Mouse (Mus musculus) natural killer cell, adult 2 months (primary cell): ENCODE measurements around the gene Srsf7.
"Not testable (repeated sequence)": the region's sequence is repeated elsewhere in the genome, so short reads cannot be mapped to it uniquely, and the experiment has no call there.

Source experiments
- DNase-seq, 2 experiments: peaks; one replicate each; pipeline ENCODE4 v3.0.0; 2022; ENCODE audit warnings: low spot score in 2 of 2

The Srsf7 gene

GRCm38 (mm10) chr17:80206671-80207581 is at the start of gene Srsf7, which contains the start of gene Ttc39d:
Gene Srsf7 (minus strand): TSS chr17:80207307.
Gene Ttc39d (plus strand): TSS chr17:80207460.
- DNase-seq = peak; percentile 97 to 98

- no peak for DNase-seq
These were observed 48.1 kb upstream of the Srsf7 start for GRCm38 (mm10) chr17:80255208-80255607.

- no peak for DNase-seq
These were observed 47.3 kb upstream of the Srsf7 start for GRCm38 (mm10) chr17:80254421-80254820.

- DNase-seq = no peak
These were observed 45.8 kb upstream of the Srsf7 start for GRCm38 (mm10) chr17:80252757-80253525.

- no peak for DNase-seq
These were observed 36.0 kb upstream of the Srsf7 start for GRCm38 (mm10) chr17:80243116-80243515.

GRCm38 (mm10) chr17:80241594-80241993 is 34.5 kb upstream of the Srsf7 start:
- DNase-seq = no peak

- DNase-seq = no peak
These were observed 30.4 kb upstream of the Srsf7 start for GRCm38 (mm10) chr17:80237475-80237874.

- DNase-seq = peak in 1 of 2 experiments; percentile 42
These were observed 29.7 kb upstream of the Srsf7 start for GRCm38 (mm10) chr17:80236805-80237204.

- DNase-seq = no peak
These were observed 28.4 kb upstream of the Srsf7 start for GRCm38 (mm10) chr17:80235477-80235876.

GRCm38 (mm10) chr17:80234376-80234775 is 27.3 kb upstream of the Srsf7 start:
- no peak for DNase-seq

GRCm38 (mm10) chr17:80233844-80234243 is 26.7 kb upstream of the Srsf7 start:
- no peak for DNase-seq

GRCm38 (mm10) chr17:80229396-80229795 is 22.3 kb upstream of the Srsf7 start:
- no peak for DNase-seq

GRCm38 (mm10) chr17:80225142-80225541 is 18.0 kb upstream of the Srsf7 start:
- not testable (repeated sequence) for DNase-seq

GRCm38 (mm10) chr17:80224326-80225116 is 17.4 kb upstream of the Srsf7 start, which contains the start of gene Gemin6:
Gene Gemin6 (plus strand): TSS chr17:80224441.
- DNase-seq = peak; percentile 66 to 72

GRCm38 (mm10) chr17:80223829-80224228 is 16.7 kb upstream of the Srsf7 start:
- no peak for DNase-seq

GRCm38 (mm10) chr17:80221890-80222628 is 15.0 kb upstream of the Srsf7 start:
- DNase-seq = peak; percentile 27 to 51

GRCm38 (mm10) chr17:80221202-80221601 is 14.1 kb upstream of the Srsf7 start:
- no peak for DNase-seq

GRCm38 (mm10) chr17:80220131-80220530 is 13.0 kb upstream of the Srsf7 start:
- DNase-seq = no peak

GRCm38 (mm10) chr17:80213998-80214397 is 6.9 kb upstream of the Srsf7 start:
- not testable (repeated sequence) for DNase-seq

- DNase-seq = peak in 1 of 2 experiments; percentile 10
These were observed 821 bp downstream of the Srsf7 start for GRCm38 (mm10) chr17:80206301-80206670.

GRCm38 (mm10) chr17:80205657-80206056 is 1.4 kb downstream of the Srsf7 start:
- DNase-seq = no peak
